Mouse (Mus musculus): Measurements from ENCODE around the gene Micall1.
A peak's percentile ranks its signal among the peaks of the same experiment; 100 is the strongest.

The Micall1 gene

DNA sequence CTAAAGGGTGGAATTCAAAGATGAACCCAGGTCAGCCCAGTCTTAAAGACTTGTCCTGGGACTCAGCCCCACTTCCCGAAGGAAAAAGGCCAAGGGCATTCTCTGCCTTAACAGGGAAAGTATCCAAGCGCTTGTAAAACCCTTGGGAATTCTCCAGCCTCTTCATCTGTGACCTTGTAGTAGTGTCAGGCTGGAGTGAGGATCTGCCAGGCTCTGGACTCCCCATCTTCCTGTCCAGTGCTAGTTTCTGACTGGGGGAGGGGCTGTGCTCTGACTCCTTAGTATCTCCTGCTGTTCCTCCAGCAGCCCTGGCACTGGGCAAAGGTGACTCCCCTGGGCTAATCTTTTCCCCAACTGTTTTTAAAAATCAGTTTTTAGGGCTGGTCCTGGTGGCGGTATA lies 12.1 kb upstream of the Micall1 start:
- no peak for ATAC-seq (ENCODE audit: insufficient number of reproducible peaks, low FRiP score, low TSS enrichment)

DNA sequence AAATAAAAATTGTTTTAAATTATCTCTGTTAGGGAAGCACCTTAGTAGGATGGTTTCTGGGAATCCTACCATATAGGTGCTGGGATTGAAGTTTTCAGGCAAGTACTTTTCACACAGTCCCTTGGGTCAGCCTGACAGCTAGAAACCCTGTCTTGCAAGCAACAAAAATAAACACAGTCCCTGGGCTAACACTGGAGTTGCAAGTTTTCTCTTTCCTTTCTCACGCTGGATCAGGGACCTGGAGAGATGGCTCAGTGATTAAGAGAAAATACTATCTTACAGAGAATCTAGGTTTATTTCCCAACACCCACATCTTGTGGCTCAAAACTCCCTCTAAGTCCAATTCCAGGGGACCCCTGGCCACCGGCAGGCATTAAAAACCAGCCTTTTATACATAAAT lies 11.6 kb upstream of the Micall1 start:
- ATAC-seq (ENCODE audit: insufficient number of reproducible peaks, low FRiP score, low TSS enrichment) = no peak

GRCm38 (mm10) chr15:79097611-79098025 lies 11.1 kb upstream of the Micall1 start:
- ATAC-seq (ENCODE audit: insufficient number of reproducible peaks, low FRiP score, low TSS enrichment) = no peak

DNA sequence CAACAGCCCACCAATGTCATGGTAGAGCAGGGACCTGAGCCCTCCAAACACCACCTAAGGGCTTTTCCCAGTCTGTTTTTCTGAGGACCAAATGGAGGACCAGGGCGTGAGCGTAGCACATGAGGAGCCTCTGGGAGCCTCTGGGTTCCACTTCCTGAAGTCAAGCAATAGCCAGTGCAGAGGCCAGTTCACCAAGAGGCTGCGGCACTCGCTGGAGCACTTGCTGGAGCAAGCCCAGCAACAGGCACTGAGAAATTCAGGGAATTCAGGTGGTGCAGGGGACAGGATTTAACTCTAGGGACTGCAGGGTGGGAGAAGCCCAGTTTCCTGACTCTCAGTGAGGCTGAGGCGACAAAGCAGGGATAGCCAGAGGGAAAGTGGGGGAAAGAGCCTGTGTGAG lies 10.5 kb upstream of the Micall1 start:
- ATAC-seq (ENCODE audit: insufficient number of reproducible peaks, low FRiP score, low TSS enrichment) = no peak

DNA sequence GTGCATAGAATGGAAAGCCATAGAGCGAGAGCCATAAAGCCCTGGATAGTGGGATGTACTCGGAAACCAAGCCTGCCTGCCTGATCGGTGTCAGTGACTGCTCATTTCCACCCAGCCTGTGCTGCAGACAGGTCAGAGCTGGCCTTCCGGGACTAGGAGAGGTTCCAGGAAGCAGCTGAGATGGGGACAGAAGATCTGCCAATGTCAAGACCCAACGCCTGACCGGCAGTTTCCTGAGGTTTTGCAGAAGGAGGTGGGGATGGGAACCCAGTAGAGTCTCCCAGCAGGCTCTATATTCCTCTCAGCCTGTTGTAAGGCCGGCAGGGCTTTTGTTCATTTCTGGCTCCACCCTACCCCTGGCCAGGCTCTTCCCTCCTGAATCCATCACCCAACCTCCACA lies 9.8 kb upstream of the Micall1 start:
- ATAC-seq (ENCODE audit: insufficient number of reproducible peaks, low FRiP score, low TSS enrichment) = no peak

- ATAC-seq (ENCODE audit: insufficient number of reproducible peaks, low FRiP score, low TSS enrichment) = no peak
Measured at GRCm38 (mm10) chr15:79099456-79099855, 9.2 kb upstream of the Micall1 start.

- no peak for ATAC-seq (ENCODE audit: insufficient number of reproducible peaks, low FRiP score, low TSS enrichment)
Measured at GRCm38 (mm10) chr15:79100391-79100790, 8.3 kb upstream of the Micall1 start.

DNA sequence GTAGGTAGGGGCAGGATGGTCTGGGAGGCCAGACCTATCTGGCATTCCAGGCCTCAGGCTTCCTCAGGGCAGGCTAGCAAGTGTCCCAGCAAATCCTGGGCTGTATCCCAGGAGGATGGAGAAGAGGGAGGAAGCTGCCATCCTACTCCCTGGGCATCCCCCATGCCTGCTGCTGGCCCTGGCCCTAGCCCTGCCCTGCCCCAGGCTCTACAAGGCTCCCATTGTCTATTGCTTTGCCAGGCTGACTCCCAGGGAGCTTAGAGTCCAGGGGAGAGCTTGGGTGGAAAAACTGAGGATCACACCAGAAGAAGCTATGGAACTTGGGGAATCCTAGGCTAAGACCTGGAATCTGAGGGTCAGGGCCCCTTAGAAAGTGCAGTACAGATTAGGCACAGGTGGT lies 7.2 kb upstream of the Micall1 start:
- ATAC-seq (ENCODE audit: insufficient number of reproducible peaks, low FRiP score, low TSS enrichment) = no peak

DNA sequence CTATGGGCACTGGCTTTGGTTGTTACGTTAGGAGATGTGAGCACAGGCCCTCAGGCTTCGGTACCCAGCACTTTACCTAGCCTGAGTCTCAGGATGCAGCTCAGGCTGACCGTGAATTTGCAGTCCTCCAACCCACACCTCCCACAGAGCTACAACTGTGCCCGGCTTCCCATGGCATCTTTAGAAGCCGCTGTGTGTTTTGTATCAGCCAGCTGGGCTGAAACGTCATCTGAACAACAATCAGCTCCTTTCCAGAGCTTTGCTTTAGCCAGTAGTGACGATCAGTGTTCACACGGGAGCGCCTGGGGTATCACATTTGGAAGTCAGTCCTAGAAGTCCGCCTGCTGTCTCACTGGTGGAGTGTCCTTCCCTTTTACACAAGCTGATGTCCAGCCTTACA lies 5.4 kb upstream of the Micall1 start:
- no peak for ATAC-seq (ENCODE audit: insufficient number of reproducible peaks, low FRiP score, low TSS enrichment)

GRCm38 (mm10) chr15:79105804-79106203 lies 2.9 kb upstream of the Micall1 start:
- ATAC-seq (ENCODE audit: insufficient number of reproducible peaks, low FRiP score, low TSS enrichment) = no peak

- no peak for ATAC-seq (ENCODE audit: insufficient number of reproducible peaks, low FRiP score, low TSS enrichment)
Measured at GRCm38 (mm10) chr15:79107966-79108365, 732 bp upstream of the Micall1 start.

DNA sequence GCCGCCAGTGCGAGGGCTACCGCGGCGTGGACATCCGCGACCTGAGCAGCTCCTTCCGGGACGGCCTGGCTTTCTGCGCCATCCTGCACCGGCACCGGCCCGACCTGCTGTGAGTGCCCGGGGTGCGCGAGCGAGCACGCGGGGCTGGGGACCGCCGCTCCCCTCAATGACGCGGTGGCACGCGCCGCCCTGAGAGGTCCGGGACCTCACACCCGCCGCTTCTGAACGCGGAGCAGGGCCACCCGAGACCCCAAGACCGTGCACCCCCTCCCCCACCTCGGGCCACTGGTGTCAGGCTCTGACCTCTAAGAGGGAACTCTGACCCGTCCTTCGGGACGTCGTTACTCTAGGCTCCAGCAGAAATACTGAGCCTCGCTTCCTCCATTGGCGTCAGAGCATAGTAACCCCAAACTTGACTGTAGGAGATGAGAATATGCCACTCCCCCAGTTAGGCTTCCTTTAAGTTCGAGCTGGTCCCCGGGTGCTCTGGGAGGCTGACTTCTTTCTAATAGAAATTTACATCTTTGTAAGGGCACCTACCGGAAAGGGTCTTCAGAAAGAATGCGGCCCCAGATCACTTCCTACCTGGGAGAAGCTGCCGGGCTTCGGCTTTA lies 730 bp downstream of the Micall1 start:
- ATAC-seq (ENCODE audit: insufficient number of reproducible peaks, low FRiP score, low TSS enrichment) = peak; percentile 59; the same call in 1 of the 2 replicates

GRCm38 (mm10) chr15:79110031-79110430 lies 1.3 kb downstream of the Micall1 start:
- no peak for ATAC-seq (ENCODE audit: insufficient number of reproducible peaks, low FRiP score, low TSS enrichment)

DNA sequence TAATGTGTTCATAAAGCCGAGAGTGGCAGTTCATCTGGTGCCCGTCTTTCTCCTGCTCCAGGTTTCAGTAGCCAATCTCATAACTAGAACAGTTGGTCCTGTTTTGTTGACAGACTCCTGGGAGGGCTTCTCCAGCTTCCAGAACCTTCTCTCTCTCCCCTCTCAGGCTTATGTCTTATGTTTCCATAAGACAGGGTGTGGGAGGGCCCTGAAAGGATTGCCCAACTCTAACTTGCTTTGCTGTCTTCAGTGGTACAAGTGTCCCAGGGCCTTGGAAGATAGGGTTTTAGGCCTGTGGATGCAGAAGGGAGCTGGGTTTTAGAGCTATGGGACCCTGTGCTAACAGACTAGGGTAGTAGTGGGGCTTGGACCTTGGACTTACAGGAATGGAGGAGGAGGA lies 1.8 kb downstream of the Micall1 start:
- ATAC-seq (ENCODE audit: insufficient number of reproducible peaks, low FRiP score, low TSS enrichment) = no peak

- no peak for ATAC-seq (ENCODE audit: insufficient number of reproducible peaks, low FRiP score, low TSS enrichment)
Measured at GRCm38 (mm10) chr15:79111774-79112173, 3.1 kb downstream of the Micall1 start.

GRCm38 (mm10) chr15:79115276-79115675 lies 6.6 kb downstream of the Micall1 start:
- no peak for ATAC-seq (ENCODE audit: insufficient number of reproducible peaks, low FRiP score, low TSS enrichment)

DNA sequence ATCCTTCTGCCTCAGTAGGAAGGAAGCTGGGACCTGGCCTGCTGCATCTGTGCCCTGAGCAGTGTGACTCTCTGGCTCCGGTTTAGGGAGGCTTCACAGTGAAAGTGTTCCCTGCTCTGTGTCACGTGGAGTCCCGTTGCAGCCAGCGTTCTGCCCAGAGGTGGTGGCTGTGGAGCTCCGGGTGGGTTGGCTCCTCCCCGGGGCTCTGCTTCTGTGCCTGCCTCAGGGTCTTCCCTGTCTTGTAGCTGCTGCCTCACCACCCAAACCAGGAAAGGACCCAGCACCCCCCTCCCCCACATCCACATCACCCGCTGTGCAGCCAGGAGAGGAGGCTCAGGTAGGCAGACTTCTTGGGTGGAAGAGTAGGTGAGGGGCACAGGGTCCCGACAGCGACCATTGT lies 10.8 kb downstream of the Micall1 start:
- no peak for ATAC-seq (ENCODE audit: insufficient number of reproducible peaks, low FRiP score, low TSS enrichment)

- ATAC-seq (ENCODE audit: insufficient number of reproducible peaks, low FRiP score, low TSS enrichment) = no peak
Measured at GRCm38 (mm10) chr15:79122119-79122518, 13.4 kb downstream of the Micall1 start.

- ATAC-seq (ENCODE audit: insufficient number of reproducible peaks, low FRiP score, low TSS enrichment) = no peak
Measured at GRCm38 (mm10) chr15:79122546-79122945, 13.8 kb downstream of the Micall1 start.

DNA sequence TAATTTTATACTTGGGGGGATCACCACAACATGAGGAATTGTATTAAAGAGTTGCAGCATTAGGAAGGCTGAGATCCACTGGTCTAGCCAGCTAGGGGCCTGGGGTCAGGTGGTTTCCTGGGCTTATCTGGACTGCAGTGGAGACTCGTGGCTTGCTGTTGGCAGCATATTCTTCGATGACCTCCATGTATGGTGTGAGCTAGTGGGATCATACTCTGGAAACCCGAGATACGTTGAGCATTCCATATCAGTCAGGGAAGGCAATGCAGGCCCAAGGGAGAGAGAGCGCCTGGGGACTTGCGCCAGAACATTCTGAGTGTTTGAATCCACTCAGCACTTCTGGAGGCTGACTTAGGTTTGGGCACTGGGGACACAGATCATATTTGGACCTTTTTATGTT lies 15.1 kb downstream of the Micall1 start:
- no peak for ATAC-seq (ENCODE audit: insufficient number of reproducible peaks, low FRiP score, low TSS enrichment)

DNA sequence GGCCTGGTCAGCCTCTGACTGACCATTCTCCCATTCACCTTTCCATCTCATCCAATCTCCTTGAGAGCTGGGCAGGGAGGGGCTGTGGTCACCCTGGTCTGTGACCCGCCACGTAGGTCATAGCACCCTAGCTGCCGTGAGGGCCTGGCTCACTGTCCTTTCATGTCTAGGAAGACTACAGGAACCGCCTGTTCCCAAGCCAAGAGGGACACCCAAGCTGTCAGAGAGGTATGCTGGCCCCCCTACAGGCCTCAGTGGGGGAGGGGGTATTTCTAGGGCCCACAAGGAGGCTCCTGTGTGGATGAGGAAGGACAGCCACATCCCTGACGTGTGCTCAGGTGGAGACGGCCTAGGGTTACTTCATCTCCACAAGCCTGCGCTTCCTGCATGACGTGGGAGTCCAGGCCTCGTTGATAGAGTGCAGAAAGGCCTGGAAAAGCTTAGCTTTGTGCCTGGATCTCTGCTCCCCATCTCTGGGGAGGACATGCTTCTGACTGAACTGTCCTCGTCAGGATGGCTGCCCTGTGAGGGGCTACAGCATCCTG lies 15.7 kb downstream of the Micall1 start:
- no peak for ATAC-seq (ENCODE audit: insufficient number of reproducible peaks, low FRiP score, low TSS enrichment)

- no peak for ATAC-seq (ENCODE audit: insufficient number of reproducible peaks, low FRiP score, low TSS enrichment)
Measured at GRCm38 (mm10) chr15:79126217-79126932, 17.7 kb downstream of the Micall1 start.
